Mouse (Mus musculus): ENCODE measurements around the gene Rpl6. TPM values are rescaled to one million over a fixed set of nuclear protein-coding genes. Genes with fewer than 3 reads are reported as not detected.
A peak's percentile ranks its signal among the peaks of the same experiment; 100 is the strongest.

Gene Rpl6
- total RNA-seq (2014; fragmentation: Nextera tagmentation) (2,238 and 2,249 TPM in 2 replicates), total RNA-seq (2017) (1,317 and 1,403 TPM in 2 replicates), polyA plus RNA-seq (2012) (213 and 677 TPM in 2 replicates)

DNA sequence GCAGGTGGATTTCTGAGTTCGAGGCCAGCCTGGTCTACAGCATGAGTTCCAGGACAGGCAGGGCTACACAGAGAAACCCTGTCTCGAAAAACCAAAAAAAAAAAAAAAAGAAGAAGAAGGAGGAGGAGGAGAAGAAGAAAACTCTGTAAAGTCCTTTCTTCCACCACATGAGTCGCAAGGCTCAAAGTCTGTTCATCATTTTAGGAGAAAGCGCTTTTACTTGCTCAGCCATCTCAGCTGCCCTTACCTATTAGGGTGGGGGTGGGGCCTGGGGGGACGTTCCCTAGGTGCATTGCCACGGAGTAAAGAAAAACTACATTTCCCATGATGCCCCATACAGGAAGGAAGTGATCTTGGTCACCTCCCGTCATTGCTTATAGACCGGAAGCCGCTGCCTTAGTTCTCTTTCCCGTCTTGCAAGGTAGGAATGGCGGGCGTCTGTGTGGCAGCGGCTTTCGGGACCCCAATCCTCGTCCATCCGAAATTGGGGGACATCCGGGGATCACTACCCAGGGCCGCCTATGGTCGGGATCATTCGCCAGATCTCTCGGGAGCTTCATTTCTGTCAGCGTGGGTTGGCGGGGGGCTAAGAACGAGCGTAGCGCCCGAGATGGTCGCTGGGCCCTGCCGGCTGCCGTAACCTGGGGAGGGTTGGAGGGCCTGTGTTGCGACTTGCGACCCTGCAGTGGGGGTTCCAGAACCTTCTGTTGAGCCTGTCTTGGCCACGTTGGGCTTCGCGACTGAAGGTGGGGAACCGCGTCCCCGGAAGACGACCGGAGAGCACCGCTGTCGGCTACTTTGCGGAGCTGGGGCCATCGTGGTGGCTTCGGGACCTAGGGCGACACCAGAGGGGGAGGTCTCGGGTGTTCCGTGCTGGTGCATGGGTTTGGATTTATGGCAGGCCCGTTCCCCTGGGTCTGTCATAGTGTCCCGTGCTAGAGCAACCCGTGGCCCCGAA is at the start of gene Rpl6:
Rpl6 (plus strand) TSS at position 350 of the 958 bp plus-strand sequence.
- H3K9me3 ChIP-seq (replicated peaks), result no peaks in the 10 kb centered on the region
- no peaks in the 10 kb centered on the region for H3K27me3 ChIP-seq (ENCODE audit: insufficient read depth, low read length)
- TF ChIP-seq POLR2AphosphoS5 (IDR thresholded peaks at IDR 0.05; ENCODE audit: insufficient replicate concordance, low read depth, low read length), result no peak
- no peak for TF ChIP-seq CTCF (IDR thresholded peaks at IDR 0.05; ENCODE audit: low read depth, low read length)
- no peak for TF ChIP-seq GATA1 (IDR thresholded peaks at IDR 0.05; ENCODE audit: borderline replicate concordance, low read length)
- no peak for TF ChIP-seq TAL1 (conservative IDR thresholded peaks at IDR 0.05; ENCODE audit: low read depth, low read length)
- no peak for TF ChIP-seq GATA2 (IDR thresholded peaks at IDR 0.05; ENCODE audit: borderline replicate concordance, low read depth, low read length)
- H3K36me3 ChIP-seq (replicated peaks), result peaks cover 45% of the 10 kb centered on the region
- H3K4me3 ChIP-seq (ENCODE audit: low read depth, low read length), result peak within 1 kb of the TSS; percentile 96
- H3K4me1 ChIP-seq (ENCODE audit: insufficient read depth, low read depth, low read length), result peaks cover 44% of the 10 kb centered on the region
- peak; percentile 77 for ATAC-seq (ENCODE audit: extremely low read depth, insufficient number of reproducible peaks, low FRiP score, poor library complexity, severe bottlenecking)
- peak; percentile 71 for DNase-seq (ENCODE audit: low spot score)

DNA sequence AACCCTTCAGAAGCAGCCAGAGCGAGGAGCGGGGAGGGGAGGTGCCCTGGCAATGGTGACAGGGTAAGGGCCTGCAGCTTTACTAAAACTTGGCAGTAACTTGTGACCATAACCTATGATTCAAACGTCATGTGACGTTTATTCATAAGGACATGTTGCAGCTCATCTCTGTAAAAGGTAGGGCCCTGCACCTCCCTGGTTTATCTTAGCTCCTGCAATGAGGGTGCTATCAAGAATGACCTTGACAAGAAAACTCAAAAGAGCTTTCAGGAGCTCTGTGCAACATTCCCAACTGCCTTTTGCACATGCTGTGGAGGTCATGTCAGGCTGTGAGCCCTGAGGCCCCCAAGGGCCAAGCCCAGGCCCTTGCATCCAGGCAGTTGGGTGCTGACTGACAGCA is 48.2 kb upstream of the Rpl6 start:
- Histone ChIP-seq H3K4me1 (ENCODE audit: insufficient read depth, low read depth, low read length) (0 out of 2 replicates have a peak, but pooled peaks cover 5% of the 10 kb centered on the region), H3K36me3 (replicated peaks) (peaks cover 98% of the 10 kb centered on the region), H3K27me3 (ENCODE audit: insufficient read depth, low read length) (no peaks in the 10 kb centered on the region), H3K4me3 (ENCODE audit: low read depth, low read length) (no peak overlapping the region), H3K9me3 (replicated peaks) (no peaks in the 10 kb centered on the region)
- no peak for ATAC-seq (ENCODE audit: extremely low read depth, insufficient number of reproducible peaks, low FRiP score, poor library complexity, severe bottlenecking)
- TF ChIP-seq POLR2AphosphoS5 (IDR thresholded peaks at IDR 0.05; ENCODE audit: insufficient replicate concordance, low read depth, low read length), result no peak
- TF ChIP-seq CTCF (IDR thresholded peaks at IDR 0.05; ENCODE audit: low read depth, low read length), result no peak
- TF ChIP-seq GATA2 (IDR thresholded peaks at IDR 0.05; ENCODE audit: borderline replicate concordance, low read depth, low read length), result no peak
- TF ChIP-seq TAL1 (conservative IDR thresholded peaks at IDR 0.05; ENCODE audit: low read depth, low read length), result no peak
- no peak for TF ChIP-seq GATA1 (IDR thresholded peaks at IDR 0.05; ENCODE audit: borderline replicate concordance, low read length)
- DNase-seq (ENCODE audit: low spot score), result no peak

GRCm38 (mm10) chr5:121157017-121157416 is 47.3 kb upstream of the Rpl6 start:
- ATAC-seq (ENCODE audit: extremely low read depth, insufficient number of reproducible peaks, low FRiP score, poor library complexity, severe bottlenecking), result no peak
- Histone ChIP-seq H3K9me3 (replicated peaks) (no peaks in the 10 kb centered on the region), H3K4me3 (ENCODE audit: low read depth, low read length) (no peak overlapping the region), H3K36me3 (replicated peaks) (peaks cover 99% of the 10 kb centered on the region), H3K4me1 (ENCODE audit: insufficient read depth, low read depth, low read length) (0 out of 2 replicates have a peak, but pooled peaks cover 5% of the 10 kb centered on the region), H3K27me3 (ENCODE audit: insufficient read depth, low read length) (no peaks in the 10 kb centered on the region)
- DNase-seq (ENCODE audit: low spot score), result no peak
- no peak for TF ChIP-seq GATA1 (IDR thresholded peaks at IDR 0.05; ENCODE audit: borderline replicate concordance, low read length)

- no peaks in the 10 kb centered on the region for H3K9me3 ChIP-seq (replicated peaks)
- 0 out of 2 replicates have a peak, but pooled peaks cover under 1% of the 10 kb centered on the region for H3K4me1 ChIP-seq (ENCODE audit: insufficient read depth, low read depth, low read length)
- no peak overlapping the region for H3K4me3 ChIP-seq (ENCODE audit: low read depth, low read length)
- no peaks in the 10 kb centered on the region for H3K27me3 ChIP-seq (ENCODE audit: insufficient read depth, low read length)
- peaks cover 99% of the 10 kb centered on the region for H3K36me3 ChIP-seq (replicated peaks)
- ATAC-seq (ENCODE audit: extremely low read depth, insufficient number of reproducible peaks, low FRiP score, poor library complexity, severe bottlenecking), result no peak
- DNase-seq (ENCODE audit: low spot score), result no peak
- TF ChIP-seq CTCF (IDR thresholded peaks at IDR 0.05; ENCODE audit: low read depth, low read length) (no peak), TAL1 (conservative IDR thresholded peaks at IDR 0.05; ENCODE audit: low read depth, low read length) (no peak), GATA2 (IDR thresholded peaks at IDR 0.05; ENCODE audit: borderline replicate concordance, low read depth, low read length) (no peak), GATA1 (IDR thresholded peaks at IDR 0.05; ENCODE audit: borderline replicate concordance, low read length) (no peak), POLR2AphosphoS5 (IDR thresholded peaks at IDR 0.05; ENCODE audit: insufficient replicate concordance, low read depth, low read length) (no peak)
These were observed 46.8 kb upstream of the Rpl6 start for GRCm38 (mm10) chr5:121157489-121157888.

GRCm38 (mm10) chr5:121158966-121159365 is 45.3 kb upstream of the Rpl6 start:
- peaks cover 99% of the 10 kb centered on the region for H3K36me3 ChIP-seq (replicated peaks)
- TF ChIP-seq POLR2AphosphoS5 (IDR thresholded peaks at IDR 0.05; ENCODE audit: insufficient replicate concordance, low read depth, low read length) (no peak), TAL1 (conservative IDR thresholded peaks at IDR 0.05; ENCODE audit: low read depth, low read length) (no peak), GATA1 (IDR thresholded peaks at IDR 0.05; ENCODE audit: borderline replicate concordance, low read length) (no peak), GATA2 (IDR thresholded peaks at IDR 0.05; ENCODE audit: borderline replicate concordance, low read depth, low read length) (no peak), CTCF (IDR thresholded peaks at IDR 0.05; ENCODE audit: low read depth, low read length) (no peak)
- H3K27me3 ChIP-seq (ENCODE audit: insufficient read depth, low read length), result no peaks in the 10 kb centered on the region
- no peak overlapping the region for H3K4me3 ChIP-seq (ENCODE audit: low read depth, low read length)
- H3K4me1 ChIP-seq (ENCODE audit: insufficient read depth, low read depth, low read length), result no peaks in the 10 kb centered on the region
- DNase-seq (ENCODE audit: low spot score), result no peak
- H3K9me3 ChIP-seq (replicated peaks), result no peaks in the 10 kb centered on the region
- ATAC-seq (ENCODE audit: extremely low read depth, insufficient number of reproducible peaks, low FRiP score, poor library complexity, severe bottlenecking), result no peak

DNA sequence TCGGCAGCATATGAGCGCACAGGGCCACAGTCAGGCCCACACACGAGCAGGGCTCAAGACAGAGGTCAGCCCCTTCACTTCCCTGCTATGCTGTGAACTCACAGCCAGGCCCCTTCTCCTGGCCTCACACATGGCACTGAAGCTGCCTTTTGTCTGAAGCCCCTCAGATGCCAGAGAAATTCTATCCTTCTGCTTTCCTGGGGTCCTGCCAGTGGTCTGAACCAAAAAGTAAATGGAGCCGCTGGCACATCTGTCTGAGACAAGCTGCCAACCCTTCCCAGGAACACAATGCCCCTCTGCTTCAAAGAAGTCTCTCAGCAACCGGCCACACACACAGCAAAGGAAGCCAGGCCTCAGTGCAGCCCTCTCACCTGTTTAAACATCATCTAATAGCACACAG is 42.0 kb upstream of the Rpl6 start:
- peaks cover 98% of the 10 kb centered on the region for H3K36me3 ChIP-seq (replicated peaks)
- no peak for DNase-seq (ENCODE audit: low spot score)
- no peaks in the 10 kb centered on the region for H3K9me3 ChIP-seq (replicated peaks)
- TF ChIP-seq GATA2 (IDR thresholded peaks at IDR 0.05; ENCODE audit: borderline replicate concordance, low read depth, low read length) (no peak), CTCF (IDR thresholded peaks at IDR 0.05; ENCODE audit: low read depth, low read length) (no peak), TAL1 (conservative IDR thresholded peaks at IDR 0.05; ENCODE audit: low read depth, low read length) (no peak), POLR2AphosphoS5 (IDR thresholded peaks at IDR 0.05; ENCODE audit: insufficient replicate concordance, low read depth, low read length) (no peak), GATA1 (IDR thresholded peaks at IDR 0.05; ENCODE audit: borderline replicate concordance, low read length) (no peak)
- H3K4me3 ChIP-seq (ENCODE audit: low read depth, low read length), result no peak overlapping the region
- no peaks in the 10 kb centered on the region for H3K4me1 ChIP-seq (ENCODE audit: insufficient read depth, low read depth, low read length)
- H3K27me3 ChIP-seq (ENCODE audit: insufficient read depth, low read length), result no peaks in the 10 kb centered on the region
- ATAC-seq (ENCODE audit: extremely low read depth, insufficient number of reproducible peaks, low FRiP score, poor library complexity, severe bottlenecking), result no peak

Measured in G1E (cell line).